Mouse (Mus musculus) kidney, embryonic 14.5 days (tissue): ENCODE measurements at regions not wholly inside any gene's neighbourhood (a gene's known extent, or its start where the extent isn't known, plus 50 kb on each side); places are given as distances from the start of the nearest gene placed in this dataset.

Source experiments
- ATAC-seq: fragments of 200-750 bp; cut with Nextera tagmentation; 2 replicates; pipeline ENCODE4 v1.8.0; 2017; ENCODE audit warnings: moderate number of reproducible peaks, mild to moderate bottlenecking, moderate TSS enrichment, moderate library complexity; ENCODE audit not compliant: low FRiP score, low TSS enrichment
- H3K27ac ChIP-seq: fragments of 300-500 bp; sonication (generic); 2 replicates; pipeline ENCODE4 v1.5.1; 2014; ENCODE audit warnings: low read depth, mild to moderate bottlenecking, low read length, moderate library complexity, mixed read lengths
- H3K27me3 ChIP-seq: fragments of 300-500 bp; sonication (generic); 2 replicates; pipeline ENCODE4 v1.6.1; 2014; ENCODE audit warnings: mild to moderate bottlenecking, low read length; ENCODE audit not compliant: control insufficient read depth, insufficient read depth
- H3K36me3 ChIP-seq: fragments of 300-500 bp; sonication (generic); 2 replicates; pipeline ENCODE4 v1.6.1; 2014; ENCODE audit warnings: low read length, mixed read lengths; ENCODE audit not compliant: control insufficient read depth, insufficient read depth
- H3K4me1 ChIP-seq: fragments of 300-500 bp; sonication (generic); 2 replicates; pipeline ENCODE4 v1.6.1; 2014; ENCODE audit warnings: low read length, mixed read lengths; ENCODE audit not compliant: control insufficient read depth, insufficient read depth
- H3K4me2 ChIP-seq: fragments of 300-500 bp; sonication (generic); replicated peaks from 2 replicates; pipeline ENCODE4 v1.6.1; 2014; ENCODE audit warnings: low read depth, mild to moderate bottlenecking, low read length
- H3K4me3 ChIP-seq: fragments of 300-500 bp; sonication (generic); 2 replicates; pipeline ENCODE4 v1.5.1; 2014; ENCODE audit warnings: mild to moderate bottlenecking, low read length
- H3K9ac ChIP-seq: fragments of 300-500 bp; sonication (generic); 2 replicates; pipeline ENCODE4 v1.6.1; 2014; ENCODE audit warnings: low read depth, mild to moderate bottlenecking, low read length, moderate library complexity
- H3K9me3 ChIP-seq: fragments of 300-500 bp; sonication (generic); 2 replicates; pipeline ENCODE4 v1.6.1; 2016; ENCODE audit warnings: low read length; ENCODE audit not compliant: control insufficient read depth
- whole genome bisulfite sequencing: fragments of 180-500 bp; shearing (Covaris S2); extraction: QIAGEN DNeasy Blood & Tissue Kit; methylation state at CpG from one replicate; pipeline ENCODE4 v1.1.7; 2014; 5-methylcytosine and 5-hydroxymethylcytosine counted together

DNA sequence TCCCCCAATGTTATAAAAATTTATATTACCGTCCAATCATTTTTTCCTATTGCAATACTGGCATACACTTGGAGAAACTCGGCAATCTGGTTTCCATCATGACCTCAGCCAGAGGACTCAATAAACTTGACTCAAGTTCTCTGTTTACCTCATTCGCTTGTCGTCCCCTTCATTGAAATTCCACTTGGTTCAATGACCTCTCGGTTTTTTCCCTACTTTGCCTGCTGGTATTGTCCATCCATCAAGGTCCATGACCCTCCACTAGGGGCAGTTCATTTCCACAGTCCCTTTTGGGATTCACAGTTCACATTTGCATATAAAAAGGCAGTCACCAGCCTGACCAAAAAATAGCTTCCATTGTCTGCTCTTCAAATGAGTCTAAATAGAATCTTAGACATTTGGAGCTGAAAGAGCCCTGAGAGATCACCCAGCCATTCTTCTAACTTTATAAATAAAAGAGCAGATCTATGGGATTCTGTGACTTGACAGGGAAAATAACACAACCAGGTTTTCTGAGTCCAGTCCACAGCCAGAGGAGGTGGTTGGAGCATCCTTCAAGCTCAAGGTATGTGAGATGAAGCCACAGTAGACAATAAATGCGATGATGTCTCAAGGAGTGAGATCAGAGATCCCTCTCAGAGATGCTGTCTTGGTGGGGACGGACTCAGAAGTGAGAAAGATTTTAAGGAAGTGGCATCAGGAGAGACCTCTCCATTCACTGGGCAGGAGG, 347.4 kb upstream of the Jarid2 start:
- Histone ChIP-seq H3K9ac (no peak overlapping the region), H3K27ac (no peak overlapping the region), H3K36me3 (no peaks in the 10 kb centered on the region), H3K4me3 (no peak overlapping the region), H3K9me3 (no peaks in the 10 kb centered on the region), H3K4me1 (no peaks in the 10 kb centered on the region), H3K4me2 (no peak overlapping the region), H3K27me3 (no peaks in the 10 kb centered on the region)
- no peak for ATAC-seq
- WGBS, result 75% methylated on average over 7 of the region's 7 CpGs

DNA sequence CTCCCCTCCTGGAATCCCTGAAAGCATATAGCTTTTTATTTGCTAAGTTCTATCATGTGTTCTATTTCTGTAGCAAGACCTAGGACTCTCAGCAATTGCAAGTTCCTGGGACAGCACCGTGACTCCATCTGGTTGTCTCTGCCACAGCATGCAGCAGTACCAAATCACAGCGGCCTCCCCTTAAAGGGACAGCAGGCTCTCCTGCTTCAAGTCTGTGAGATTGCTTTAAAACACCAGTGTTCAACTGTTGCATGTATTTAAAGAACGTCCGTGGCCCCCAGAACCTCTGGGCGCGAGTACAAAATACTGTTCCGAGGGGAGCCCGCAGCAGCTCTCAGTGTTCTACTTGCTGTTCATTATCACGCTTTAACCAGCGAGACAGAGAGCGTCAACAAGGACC, 346.0 kb upstream of the Jarid2 start:
- no peak overlapping the region for H3K4me2 ChIP-seq
- WGBS, result 68% methylated on average over 11 of the region's 11 CpGs
- H3K36me3 ChIP-seq, result no peaks in the 10 kb centered on the region
- H3K4me3 ChIP-seq, result no peak overlapping the region
- no peaks in the 10 kb centered on the region for H3K9me3 ChIP-seq
- ATAC-seq, result no peak
- H3K27me3 ChIP-seq, result no peaks in the 10 kb centered on the region
- H3K9ac ChIP-seq, result no peak overlapping the region
- H3K27ac ChIP-seq, result no peak overlapping the region
- H3K4me1 ChIP-seq, result no peaks in the 10 kb centered on the region

DNA sequence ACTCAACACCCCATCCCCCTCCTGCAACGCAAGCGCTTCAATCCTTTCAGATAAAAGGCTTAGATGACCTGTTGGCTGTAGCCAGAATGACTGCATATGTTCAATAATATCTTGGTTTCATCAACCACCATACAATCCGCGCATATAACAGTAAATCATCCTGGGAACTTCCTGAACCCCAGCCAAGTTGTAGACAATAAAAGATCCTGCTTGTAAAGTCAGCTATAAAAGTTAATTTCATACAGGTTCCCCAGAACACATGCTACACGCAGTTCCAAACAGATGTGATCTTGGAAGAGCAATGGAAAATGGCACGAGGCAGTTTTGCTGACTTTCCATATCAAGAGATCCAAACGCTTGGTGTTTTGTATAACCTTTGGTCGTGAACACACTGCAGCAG, 342.5 kb upstream of the Jarid2 start:
- ATAC-seq, result no peak
- no peaks in the 10 kb centered on the region for H3K4me1 ChIP-seq
- no peak overlapping the region for H3K4me2 ChIP-seq
- no peak overlapping the region for H3K9ac ChIP-seq
- no peaks in the 10 kb centered on the region for H3K36me3 ChIP-seq
- H3K9me3 ChIP-seq, result no peaks in the 10 kb centered on the region
- H3K27ac ChIP-seq, result no peak overlapping the region
- 77% methylated on average over 8 of the region's 8 CpGs for WGBS
- no peaks in the 10 kb centered on the region for H3K27me3 ChIP-seq
- no peak overlapping the region for H3K4me3 ChIP-seq

DNA sequence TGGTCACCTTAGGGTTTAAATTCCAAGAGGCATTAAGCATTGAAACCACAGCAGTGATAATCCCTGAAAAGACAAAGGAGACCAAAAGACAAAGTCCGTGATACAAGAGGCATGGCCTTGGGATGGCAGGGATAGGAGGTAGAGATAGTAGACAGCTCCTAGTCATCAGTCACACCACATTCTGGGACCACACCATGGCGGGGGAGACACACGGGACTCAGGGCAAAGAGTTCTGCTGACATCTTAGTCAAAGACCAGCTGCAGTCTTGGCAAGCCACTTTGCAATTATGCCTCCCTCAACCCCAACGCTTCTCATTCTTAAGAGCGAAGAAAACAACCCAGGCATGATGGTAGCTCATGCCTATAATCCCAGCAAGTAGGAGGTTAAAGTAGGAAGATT, 339.6 kb upstream of the Jarid2 start:
- no peak overlapping the region for H3K4me3 ChIP-seq
- ATAC-seq, result no peak
- 93% methylated on average over 5 of the region's 5 CpGs for WGBS

DNA sequence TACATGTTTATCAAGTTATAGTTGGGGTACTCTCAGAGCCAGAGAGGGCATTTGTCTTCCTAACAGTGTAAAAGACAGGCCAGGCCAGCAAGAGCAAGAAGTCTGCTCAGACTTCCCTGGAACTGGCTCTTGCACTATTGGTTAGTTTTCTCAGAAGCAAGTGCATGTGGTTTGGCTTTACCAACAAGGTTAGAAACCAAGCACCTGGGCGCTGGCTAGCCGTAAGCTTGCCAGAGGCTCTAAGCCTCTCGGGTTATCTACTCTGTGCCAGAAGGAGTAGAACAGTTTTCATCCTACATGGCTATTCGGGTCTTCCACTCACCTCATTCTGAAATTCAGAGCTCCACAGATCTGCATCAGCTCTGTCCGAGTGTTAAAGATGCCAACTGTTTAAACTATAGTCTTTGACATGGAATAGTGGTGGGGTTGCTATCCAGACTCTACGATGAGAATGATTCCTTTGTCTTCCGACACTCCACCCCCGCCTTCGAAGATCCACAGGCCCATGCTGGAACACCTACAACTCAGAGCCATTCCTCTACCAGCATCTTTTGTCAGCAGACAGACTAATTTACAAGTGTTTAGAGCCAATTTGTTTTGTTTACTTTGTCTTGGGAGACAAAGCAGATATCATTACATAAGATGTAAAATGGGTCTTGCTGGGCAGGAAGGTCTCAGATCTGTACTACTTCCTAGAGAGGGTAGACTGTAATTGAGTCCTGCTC, 338.4 kb upstream of the Jarid2 start:
- Histone ChIP-seq H3K27me3 (no peaks in the 10 kb centered on the region), H3K36me3 (no peaks in the 10 kb centered on the region), H3K4me1 (no peaks in the 10 kb centered on the region), H3K9me3 (no peaks in the 10 kb centered on the region), H3K4me3 (no peak overlapping the region), H3K9ac (no peak overlapping the region), H3K27ac (no peak overlapping the region), H3K4me2 (no peak overlapping the region)
- 94% methylated on average over 9 of the region's 9 CpGs for WGBS
- no peak for ATAC-seq

More for the DNA sequence above, 339.6 kb upstream of the Jarid2 start:
- Histone ChIP-seq H3K27ac (no peak overlapping the region), H3K4me1 (no peaks in the 10 kb centered on the region), H3K27me3 (no peaks in the 10 kb centered on the region), H3K36me3 (no peaks in the 10 kb centered on the region), H3K9me3 (no peaks in the 10 kb centered on the region), H3K4me2 (no peak overlapping the region), H3K9ac (no peak overlapping the region)

DNA sequence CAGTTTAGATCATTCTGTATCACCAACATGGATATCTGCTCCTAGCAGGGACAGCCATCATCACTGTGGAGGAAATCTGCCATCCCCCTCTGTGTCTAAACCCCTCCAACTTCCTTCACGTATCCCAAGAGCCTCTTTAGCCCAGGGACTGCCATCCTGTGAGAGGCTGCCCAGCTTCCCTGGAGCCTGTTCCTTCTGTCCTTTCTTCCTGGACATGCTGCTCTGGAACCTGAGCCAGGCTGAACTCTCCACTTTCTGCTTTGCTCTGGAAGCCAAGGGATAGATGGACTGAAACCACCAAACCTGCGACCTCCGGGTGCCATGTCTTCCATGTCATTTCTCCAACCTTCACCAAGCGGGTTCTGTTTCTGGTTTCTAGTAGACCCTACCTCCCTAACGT, 335.3 kb upstream of the Jarid2 start:
- H3K27ac ChIP-seq, result no peak overlapping the region
- no peaks in the 10 kb centered on the region for H3K4me1 ChIP-seq
- no peak overlapping the region for H3K4me3 ChIP-seq
- no peaks in the 10 kb centered on the region for H3K36me3 ChIP-seq
- H3K9me3 ChIP-seq, result no peaks in the 10 kb centered on the region
- H3K4me2 ChIP-seq, result no peak overlapping the region
- 88% methylated on average over 5 of the region's 5 CpGs for WGBS
- ATAC-seq, result no peak
- no peak overlapping the region for H3K9ac ChIP-seq
- H3K27me3 ChIP-seq, result no peaks in the 10 kb centered on the region

DNA sequence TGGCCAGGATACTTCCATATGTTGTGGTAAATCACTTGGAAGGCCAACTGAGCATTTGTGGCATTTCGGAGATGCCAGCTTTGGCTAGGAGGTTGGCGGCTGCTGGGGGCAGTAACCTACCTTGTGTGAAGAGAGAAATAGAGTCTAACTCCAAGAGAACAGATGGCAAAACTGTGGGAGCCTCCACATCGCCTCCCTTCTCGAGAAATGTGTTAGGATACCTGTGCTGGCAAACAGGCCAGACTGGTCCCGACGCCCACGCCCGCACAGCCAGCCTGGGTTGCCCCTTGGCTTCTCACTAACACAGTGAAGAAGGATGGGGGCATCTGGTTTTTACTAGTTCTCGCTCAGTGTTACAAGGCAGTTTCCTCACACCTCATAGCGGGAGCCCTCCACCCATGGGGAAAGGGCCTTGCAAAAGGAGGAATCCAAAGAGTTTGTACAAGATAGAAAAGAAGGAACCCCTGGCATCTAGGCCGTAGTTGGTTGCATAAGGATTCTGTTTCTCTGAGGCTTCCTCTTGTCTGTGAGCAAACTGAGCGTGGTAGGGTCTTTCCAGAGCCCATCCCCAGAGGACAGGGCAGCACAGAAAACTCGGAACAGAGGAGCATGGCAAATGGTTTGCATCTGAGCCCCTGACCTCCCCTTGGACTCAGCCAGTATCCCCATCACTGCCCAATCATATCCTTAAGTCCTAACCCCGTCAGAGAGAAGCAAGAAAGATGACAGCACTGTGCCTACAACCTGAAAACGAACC, 330.5 kb upstream of the Jarid2 start:
- WGBS, result 83% methylated on average over 15 of the region's 15 CpGs
- H3K9ac ChIP-seq, result no peak overlapping the region
- ATAC-seq, result no peak
- no peaks in the 10 kb centered on the region for H3K9me3 ChIP-seq
- H3K27me3 ChIP-seq, result no peaks in the 10 kb centered on the region
- H3K4me3 ChIP-seq, result no peak overlapping the region
- no peak overlapping the region for H3K4me2 ChIP-seq
- H3K36me3 ChIP-seq, result no peaks in the 10 kb centered on the region
- H3K4me1 ChIP-seq, result no peaks in the 10 kb centered on the region
- H3K27ac ChIP-seq, result no peak overlapping the region

DNA sequence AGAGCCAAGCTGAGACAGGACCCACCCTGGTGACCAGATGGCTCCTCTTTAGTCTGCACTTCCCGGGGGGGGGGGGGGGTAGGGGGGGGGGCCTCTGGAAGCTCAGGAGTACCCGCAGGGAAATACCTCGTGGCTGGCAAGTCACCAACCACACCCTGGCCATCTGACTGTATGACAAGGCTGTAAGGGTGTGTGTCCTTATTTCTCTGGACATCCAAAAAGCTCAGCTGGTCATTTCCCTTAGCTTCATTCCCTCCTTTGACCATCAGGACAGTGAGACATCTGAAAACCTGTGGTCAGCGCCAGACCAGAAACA, 329.9 kb upstream of the Jarid2 start:
- Histone ChIP-seq H3K27me3 (no peaks in the 10 kb centered on the region), H3K36me3 (no peaks in the 10 kb centered on the region), H3K4me1 (no peaks in the 10 kb centered on the region), H3K9ac (no peak overlapping the region), H3K4me2 (no peak overlapping the region), H3K4me3 (no peak overlapping the region), H3K27ac (no peak overlapping the region), H3K9me3 (no peaks in the 10 kb centered on the region)
- whole genome bisulfite sequencing, result 63% methylated on average over 3 of the region's 4 CpGs
- no peak for ATAC-seq

DNA sequence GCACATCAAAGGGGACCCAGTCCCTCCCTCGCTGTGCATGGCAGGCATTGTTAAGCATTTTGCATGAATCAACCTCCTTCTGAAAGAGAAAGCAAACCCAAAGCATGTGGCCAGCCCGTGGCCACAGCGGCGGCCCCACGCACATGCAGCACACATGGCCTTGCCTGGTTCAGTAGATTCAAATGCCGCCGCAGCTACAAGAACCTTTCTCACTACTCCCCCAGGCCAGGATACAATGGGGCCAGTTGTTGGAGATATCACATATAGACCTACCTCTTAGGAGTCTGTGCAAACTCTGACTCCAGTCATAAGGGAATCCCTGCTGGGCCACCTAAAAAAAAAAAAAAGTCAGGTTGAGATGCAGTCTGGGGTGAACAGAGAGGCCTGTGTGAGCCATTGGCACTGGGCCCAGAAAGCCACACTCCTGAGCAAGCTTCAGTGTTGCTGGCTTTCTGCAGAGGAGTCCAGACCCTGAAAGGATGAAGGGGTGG, 329.4 kb upstream of the Jarid2 start:
- H3K4me3 ChIP-seq, result no peak overlapping the region
- no peaks in the 10 kb centered on the region for H3K27me3 ChIP-seq
- no peak overlapping the region for H3K4me2 ChIP-seq
- H3K27ac ChIP-seq, result no peak overlapping the region
- no peaks in the 10 kb centered on the region for H3K9me3 ChIP-seq
- no peak overlapping the region for H3K9ac ChIP-seq
- 79% methylated on average over 7 of the region's 7 CpGs for WGBS
- no peaks in the 10 kb centered on the region for H3K36me3 ChIP-seq
- ATAC-seq, result no peak
- no peaks in the 10 kb centered on the region for H3K4me1 ChIP-seq
